Mouse (Mus musculus) thymus, adult 2 months (tissue): ENCODE data around the gene Tmem269.

Source experiments
- CTCF ChIP-seq: fragments of 200-500 bp; IDR thresholded peaks from 2 replicates; pipeline ENCODE4 v1.5.1; 2012; ENCODE audit warnings: mild to moderate bottlenecking, control low read depth, low read length, moderate library complexity, borderline replicate concordance; ENCODE audit not compliant: control insufficient read depth, poor library complexity, insufficient read depth; ENCODE audit errors: extremely low read depth
- POLR2A ChIP-seq: fragments of 200-500 bp; IDR thresholded peaks from 2 replicates; pipeline ENCODE4 v1.6.1; 2012; ENCODE audit warnings: mild to moderate bottlenecking, low read length, control low read depth, moderate library complexity; ENCODE audit not compliant: control insufficient read depth, poor library complexity, insufficient read depth; ENCODE audit errors: extremely low read depth

DNA sequence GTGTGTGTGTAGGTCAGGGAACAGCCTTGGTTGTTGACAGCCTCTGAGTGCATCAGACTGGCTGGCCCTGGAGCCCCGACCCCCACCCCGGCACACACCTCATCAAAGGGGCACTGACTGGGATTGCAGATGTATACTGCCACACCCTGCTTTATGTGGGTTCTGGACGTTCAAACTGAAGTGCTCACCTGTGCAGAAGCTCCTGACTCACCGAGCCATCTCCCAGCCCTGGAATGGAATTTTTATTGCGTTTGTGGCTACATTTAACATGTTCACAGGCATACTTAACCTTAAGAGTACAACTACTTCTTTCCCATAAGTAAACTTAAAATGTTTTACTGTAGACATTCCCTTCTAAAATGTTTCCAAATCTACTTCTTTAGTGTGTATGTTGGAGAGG, 60.1 kb downstream of the Tmem269 start:
- TF ChIP-seq POLR2A, result no peak
- no peak for TF ChIP-seq CTCF
